Mouse (Mus musculus) heart, embryonic 14.5 days (tissue): ENCODE measurements around the gene Odf3l1. TPM values are rescaled to one million over a fixed set of nuclear protein-coding genes. Genes with fewer than 3 reads are reported as not detected.

Source experiments
- ATAC-seq: fragments of 200-750 bp; cut with Nextera tagmentation; 2 replicates; pipeline ENCODE4 v1.8.0; 2017; ENCODE audit warnings: low read depth, moderate TSS enrichment; ENCODE audit not compliant: insufficient number of reproducible peaks, insufficient read depth, low FRiP score
- H3K27ac ChIP-seq, 2 experiments: fragments of 200-500 bp in 1 of 2; fragments of 300-500 bp in 1 of 2; sonication (generic) in 1 of 2; replicated peaks in 1 of 2; 2 replicates each; pipeline ENCODE4 v1.5.1; 2012 to 2014; ENCODE audit warnings: low read depth in 2 of 2, low read length in 2 of 2, control low read depth in 1 of 2, mild to moderate bottlenecking in 1 of 2, mixed read lengths in 1 of 2; ENCODE audit not compliant: control insufficient read depth in 1 of 2, insufficient read depth in 1 of 2
- H3K27me3 ChIP-seq: fragments of 300-500 bp; sonication (generic); 2 replicates; pipeline ENCODE4 v1.6.1; 2014; ENCODE audit warnings: mild to moderate bottlenecking, low read length, control low read depth; ENCODE audit not compliant: control insufficient read depth, insufficient read depth
- H3K36me3 ChIP-seq: fragments of 300-500 bp; sonication (generic); 2 replicates; pipeline ENCODE4 v1.6.1; 2014; ENCODE audit warnings: mild to moderate bottlenecking, control low read depth, low read length, mixed read lengths; ENCODE audit not compliant: control insufficient read depth, insufficient read depth
- H3K4me1 ChIP-seq, 2 experiments: fragments of 200-500 bp in 1 of 2; fragments of 300-500 bp in 1 of 2; sonication (generic) in 1 of 2; 2 replicates each; pipeline ENCODE4 v1.6.1; 2012 to 2014; ENCODE audit warnings: low read length in 2 of 2, control low read depth in 1 of 2, mixed read lengths in 1 of 2; ENCODE audit not compliant: control insufficient read depth in 2 of 2, insufficient read depth in 2 of 2
- H3K4me2 ChIP-seq: fragments of 300-500 bp; sonication (generic); 2 replicates; pipeline ENCODE4 v1.6.1; 2014; ENCODE audit warnings: mild to moderate bottlenecking, low read length
- H3K4me3 ChIP-seq, 2 experiments: fragments of 200-500 bp in 1 of 2; fragments of 300-500 bp in 1 of 2; sonication (generic) in 1 of 2; 2 replicates each; pipeline ENCODE4 v1.5.1; 2012 to 2014; ENCODE audit warnings: low read length in 2 of 2, mild to moderate bottlenecking in 2 of 2, control low read depth in 1 of 2, low read depth in 1 of 2, moderate library complexity in 1 of 2; ENCODE audit not compliant: control insufficient read depth in 1 of 2, insufficient read depth in 1 of 2
- H3K9ac ChIP-seq: fragments of 300-500 bp; sonication (generic); 2 replicates; pipeline ENCODE4 v1.6.1; 2014; ENCODE audit warnings: mild to moderate bottlenecking, low read length
- H3K9me3 ChIP-seq: fragments of 300-500 bp; sonication (generic); 2 replicates; pipeline ENCODE4 v1.6.1; 2016; ENCODE audit warnings: low read length, control low read depth; ENCODE audit not compliant: control insufficient read depth
- WGBS: fragments of 180-500 bp; shearing (Covaris S2); extraction: QIAGEN DNeasy Blood & Tissue Kit; methylation state at CpG from one replicate; pipeline ENCODE4 v1.1.7; 2014; 5-methylcytosine and 5-hydroxymethylcytosine counted together
- polyA plus RNA-seq: library from polyadenylated mRNA; unstranded; fragments of >200 nt; fragmentation: Nextera tagmentation; extraction: Ambion mirVana; gene quantifications from 2 replicates; pipeline ENCODE4 v1.2.1, GENCODE M21; 2014

Gene Odf3l1
- polyA plus RNA-seq, 1 experiment from 2014 or later, result 0.72 TPM

- peaks cover 3 to 6% of the 10 kb centered on the region in 2 experiments; a peak in 2 of 4 replicates for H3K4me1 ChIP-seq
- no peak overlapping the region for H3K9ac ChIP-seq
- H3K27me3 ChIP-seq, result peaks cover 14% of the 10 kb centered on the region
- WGBS, result 11% methylated on average over 3 of the region's 3 CpGs
- H3K36me3 ChIP-seq, result no peaks in the 10 kb centered on the region
- no peak overlapping the region for H3K4me2 ChIP-seq
- H3K9me3 ChIP-seq, result no peaks in the 10 kb centered on the region
- ATAC-seq, result no peak
- H3K27ac ChIP-seq, result no peak overlapping the region
- no peak overlapping the region for H3K4me3 ChIP-seq
Measured at GRCm38 (mm10) chr9:56824900-56825299, 39.6 kb downstream of the Odf3l1 start.

- no peak for ATAC-seq
- Histone ChIP-seq H3K4me1 (peaks cover 4 to 11% of the 10 kb centered on the region in 2 experiments; a peak in 2 of 4 replicates), H3K4me3 (no peak overlapping the region), H3K27me3 (peaks cover 8% of the 10 kb centered on the region; the same call in 1 of the 2 replicates), H3K9ac (no peak overlapping the region), H3K9me3 (peaks cover 4% of the 10 kb centered on the region; the same call in 1 of the 2 replicates), H3K36me3 (no peaks in the 10 kb centered on the region), H3K27ac (no peak overlapping the region), H3K4me2 (no peak overlapping the region)
- 50% methylated on average over 1 of the region's 1 CpGs for WGBS
Measured at GRCm38 (mm10) chr9:56810916-56811315, 53.6 kb downstream of the Odf3l1 start.

GRCm38 (mm10) chr9:56807990-56808389 is 56.5 kb downstream of the Odf3l1 start:
- Histone ChIP-seq H3K4me2 (no peak overlapping the region), H3K27me3 (no peaks in the 10 kb centered on the region), H3K4me3 (no peak overlapping the region), H3K9me3 (peaks cover 4% of the 10 kb centered on the region; the same call in 1 of the 2 replicates), H3K9ac (no peak overlapping the region), H3K36me3 (no peaks in the 10 kb centered on the region), H3K27ac (no peak overlapping the region), H3K4me1 (peaks cover 2 to 8% of the 10 kb centered on the region in 2 experiments; a peak in 2 of 4 replicates)
- ATAC-seq, result no peak
- WGBS, result 74% methylated on average over 6 of the region's 6 CpGs

GRCm38 (mm10) chr9:56803146-56803545 is 61.3 kb downstream of the Odf3l1 start:
- Histone ChIP-seq H3K36me3 (no peaks in the 10 kb centered on the region), H3K4me3 (no peak overlapping the region), H3K27me3 (peaks cover 24% of the 10 kb centered on the region), H3K9me3 (no peaks in the 10 kb centered on the region), H3K27ac (no peak overlapping the region), H3K4me1 (no peaks in the 10 kb centered on the region), H3K9ac (no peak overlapping the region), H3K4me2 (no peak overlapping the region)
- WGBS, result 88% methylated on average over 7 of the region's 7 CpGs
- ATAC-seq, result no peak

Other genes starting within 250 kb of the Odf3l1 start
- gene Lingo1, start 68.2 kb downstream of the Odf3l1 start, polyA plus RNA-seq, result 1.5 and 1.9 TPM in 2 replicates
- 23.0 and 24.3 TPM in 2 replicates for gene Cspg4, start 354 bp upstream of the Odf3l1 start, polyA plus RNA-seq
- gene Snx33, start 63.7 kb upstream of the Odf3l1 start, polyA plus RNA-seq, result 5.5 and 5.9 TPM in 2 replicates
- 60.0 and 70.5 TPM in 2 replicates for gene Imp3, start 72.8 kb upstream of the Odf3l1 start, polyA plus RNA-seq
- gene Snupn, start 86.2 kb upstream of the Odf3l1 start, polyA plus RNA-seq, result 16.4 and 18.8 TPM in 2 replicates
- gene Ptpn9, start 130.2 kb upstream of the Odf3l1 start, polyA plus RNA-seq, result 22.6 and 24.9 TPM in 2 replicates
- gene Sin3a, start 207.4 kb upstream of the Odf3l1 start, polyA plus RNA-seq, result 25.2 and 29.2 TPM in 2 replicates